Mouse (Mus musculus) lung, embryonic 15.5 days (tissue): ENCODE data around the gene Ms4a4c. TPM values are rescaled to one million over a fixed set of nuclear protein-coding genes. Genes with fewer than 3 reads are reported as not detected.
"Not testable (repeated sequence)": the region's sequence is repeated elsewhere in the genome, so short reads cannot be mapped to it uniquely, and the experiment has no call there.

Experiments used
- ATAC-seq: fragments of 200-750 bp; cut with Nextera tagmentation; 2 replicates; pipeline ENCODE4 v1.8.0; 2017; ENCODE audit warnings: moderate number of reproducible peaks, borderline replicate concordance; ENCODE audit not compliant: low FRiP score, low TSS enrichment; ENCODE audit errors: extremely low read depth
- H3K27ac ChIP-seq: fragments of 300-500 bp; sonication (generic); 2 replicates; pipeline ENCODE4 v1.5.1; 2015; ENCODE audit warnings: moderate library complexity, mild to moderate bottlenecking, inconsistent platforms
- H3K27me3 ChIP-seq: fragments of 300-500 bp; sonication (generic); 2 replicates; pipeline ENCODE4 v1.6.1; 2015; ENCODE audit warnings: inconsistent platforms
- H3K36me3 ChIP-seq: fragments of 300-500 bp; sonication (generic); 2 replicates; pipeline ENCODE4 v1.6.1; 2015; ENCODE audit warnings: inconsistent platforms
- H3K4me1 ChIP-seq: fragments of 300-500 bp; sonication (generic); 2 replicates; pipeline ENCODE4 v1.6.1; 2015; ENCODE audit warnings: inconsistent platforms
- H3K4me2 ChIP-seq: fragments of 300-500 bp; sonication (generic); 2 replicates; pipeline ENCODE4 v1.6.1; 2015; ENCODE audit warnings: inconsistent platforms, mild to moderate bottlenecking, moderate library complexity
- H3K4me3 ChIP-seq: fragments of 300-500 bp; sonication (generic); 2 replicates; pipeline ENCODE4 v1.5.1; 2015; ENCODE audit warnings: mild to moderate bottlenecking, inconsistent platforms
- H3K9ac ChIP-seq: fragments of 300-500 bp; sonication (generic); 2 replicates; pipeline ENCODE4 v1.6.1; 2015; ENCODE audit warnings: inconsistent platforms
- H3K9me3 ChIP-seq: fragments of 300-500 bp; sonication (generic); 2 replicates; pipeline ENCODE4 v1.6.1; 2016; ENCODE audit warnings: inconsistent platforms
- WGBS: fragments of 180-500 bp; shearing (Covaris S2); methylation state at CpG from one replicate; pipeline ENCODE4 v1.1.7; 2015; 5-methylcytosine and 5-hydroxymethylcytosine counted together
- polyA plus RNA-seq: library from polyadenylated mRNA; unstranded; fragments of >200 nt; fragmentation: Nextera tagmentation; extraction: Ambion mirVana; gene quantifications from 2 replicates; pipeline ENCODE4 v1.2.1, GENCODE M21; 2015

The Ms4a4c gene
- polyA plus RNA-seq, 1 experiment from 2014 or later: 1.2 TPM

DNA sequence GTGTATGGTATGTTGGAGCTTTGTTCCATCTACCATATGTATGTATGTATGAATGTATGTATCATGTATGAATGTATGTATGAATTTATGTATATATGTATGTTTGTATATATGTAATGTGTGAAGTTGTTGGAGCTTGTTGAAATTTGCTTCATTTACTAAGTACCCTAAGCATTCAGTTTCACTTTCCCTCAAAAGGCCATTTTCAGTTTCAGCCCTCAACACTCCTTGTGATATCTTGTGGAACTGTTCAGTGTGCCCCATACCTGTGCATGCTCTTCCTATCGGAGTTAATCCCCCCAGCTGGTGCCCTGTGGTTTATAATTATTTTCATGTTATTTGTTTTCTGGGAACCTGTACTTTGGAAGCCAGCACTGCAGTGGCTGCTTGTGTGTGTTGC lies 4.0 kb downstream of the Ms4a4c start:
- Histone ChIP-seq H3K9ac (no peak overlapping the region), H3K4me1 (no peaks in the 10 kb centered on the region), H3K27me3 (no peaks in the 10 kb centered on the region), H3K9me3 (no peaks in the 10 kb centered on the region), H3K27ac (no peak overlapping the region), H3K36me3 (no peaks in the 10 kb centered on the region), H3K4me3 (no peak overlapping the region), H3K4me2 (no peak overlapping the region)
- 80% methylated on average over 1 of the region's 1 CpGs for WGBS
- ATAC-seq: no peak

- H3K36me3 ChIP-seq: no peaks in the 10 kb centered on the region
- H3K4me1 ChIP-seq: no peaks in the 10 kb centered on the region
- WGBS: 83% methylated on average over 1 of the region's 1 CpGs
- H3K27ac ChIP-seq: no peak overlapping the region
- ATAC-seq: no peak
- no peak overlapping the region for H3K4me2 ChIP-seq
- H3K9me3 ChIP-seq: no peaks in the 10 kb centered on the region
- H3K9ac ChIP-seq: no peak overlapping the region
- no peak overlapping the region for H3K4me3 ChIP-seq
- H3K27me3 ChIP-seq: no peaks in the 10 kb centered on the region
Observed at GRCm38 (mm10) chr19:11411640-11412039, 7.1 kb downstream of the Ms4a4c start.

- Histone ChIP-seq H3K4me2 (no peak overlapping the region), H3K4me3 (no peak overlapping the region), H3K27me3 (no peaks in the 10 kb centered on the region), H3K36me3 (no peaks in the 10 kb centered on the region), H3K9ac (no peak overlapping the region), H3K4me1 (no peaks in the 10 kb centered on the region), H3K9me3 (no peaks in the 10 kb centered on the region), H3K27ac (no peak overlapping the region)
- 89% methylated on average over 1 of the region's 1 CpGs for WGBS
- no peak for ATAC-seq
Observed at GRCm38 (mm10) chr19:11414084-11414483, 9.5 kb downstream of the Ms4a4c start.

- ATAC-seq: no peak
- Histone ChIP-seq H3K9ac (no peak overlapping the region), H3K27ac (no peak overlapping the region), H3K4me1 (no peaks in the 10 kb centered on the region), H3K4me3 (no peak overlapping the region), H3K36me3 (no peaks in the 10 kb centered on the region), H3K4me2 (no peak overlapping the region), H3K9me3 (no peaks in the 10 kb centered on the region), H3K27me3 (no peaks in the 10 kb centered on the region)
- 50% methylated on average over 3 of the region's 3 CpGs for WGBS
Observed at GRCm38 (mm10) chr19:11415581-11415980, 11.0 kb downstream of the Ms4a4c start.

GRCm38 (mm10) chr19:11418865-11419264 lies 14.3 kb downstream of the Ms4a4c start:
- H3K4me1 ChIP-seq, H3K9me3 ChIP-seq, H3K36me3 ChIP-seq, H3K27ac ChIP-seq, H3K4me2 ChIP-seq, H3K27me3 ChIP-seq, ATAC-seq, H3K9ac ChIP-seq, H3K4me3 ChIP-seq: not testable (repeated sequence)
- WGBS: 84% methylated on average over 3 of the region's 3 CpGs

DNA sequence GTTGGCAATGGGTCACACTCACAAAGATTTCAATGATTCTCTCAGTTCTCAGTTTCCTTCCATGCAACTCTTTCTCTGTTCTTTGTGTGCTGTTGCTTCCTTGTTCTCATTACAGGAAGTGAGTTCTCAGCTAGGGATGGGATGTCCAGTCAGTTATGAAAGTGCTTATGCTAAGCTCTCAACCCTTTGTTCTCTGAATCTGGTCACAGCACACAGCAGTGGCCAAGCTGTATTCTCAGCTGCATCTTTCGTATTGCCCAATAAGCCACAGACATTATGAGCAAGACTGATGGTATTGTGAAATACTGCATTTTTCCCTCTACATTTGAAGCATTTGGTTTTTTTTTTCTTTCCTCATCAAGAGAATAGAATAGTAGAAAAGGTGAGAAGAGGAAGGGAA lies 26.6 kb downstream of the Ms4a4c start:
- H3K27me3 ChIP-seq, H3K9ac ChIP-seq, H3K9me3 ChIP-seq, ATAC-seq, H3K27ac ChIP-seq, H3K4me2 ChIP-seq, H3K36me3 ChIP-seq, H3K4me1 ChIP-seq, H3K4me3 ChIP-seq: not testable (repeated sequence)
- 68% methylated on average over 1 of the region's 1 CpGs for WGBS

DNA sequence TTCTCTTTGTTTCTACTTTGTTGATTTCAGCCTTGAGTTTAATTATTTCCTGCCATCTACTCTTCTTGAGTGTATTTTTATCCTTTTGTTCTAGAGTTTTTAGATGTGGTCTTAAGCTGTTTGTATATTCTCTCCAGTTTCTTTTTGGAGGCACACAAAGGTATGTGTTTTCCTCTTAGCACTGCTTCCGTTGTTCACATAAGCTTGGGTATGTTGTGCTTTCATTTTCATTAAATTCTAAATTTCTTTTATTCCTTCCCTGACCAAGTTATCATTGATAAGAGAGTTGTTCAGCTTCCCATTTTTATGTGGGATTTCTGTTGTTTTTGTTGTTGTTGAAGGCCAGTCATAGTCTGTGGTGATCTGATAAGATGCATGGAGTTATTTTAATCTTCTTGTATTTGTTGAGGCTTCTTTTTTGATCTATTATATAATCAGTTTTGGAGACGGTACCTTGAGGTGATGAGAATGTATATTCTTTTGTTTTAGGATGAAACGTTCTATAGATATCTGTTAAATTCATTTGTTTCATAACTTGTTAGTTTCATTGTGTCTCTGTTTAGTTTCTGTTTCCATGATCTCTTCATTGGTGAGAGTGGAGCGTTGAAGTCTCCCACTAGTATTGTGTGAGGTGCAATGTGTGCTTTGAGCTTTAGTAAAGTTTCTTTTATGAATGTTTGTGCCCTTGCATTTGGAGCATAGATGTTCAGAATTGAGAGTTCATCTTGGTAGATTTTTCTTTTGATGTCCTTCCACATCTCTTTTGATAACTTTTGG lies 30.7 kb downstream of the Ms4a4c start:
- Histone ChIP-seq H3K27me3 (no peaks in the 10 kb centered on the region), H3K9me3 (no peaks in the 10 kb centered on the region), H3K4me2 (no peak overlapping the region), H3K9ac (no peak overlapping the region), H3K4me3 (no peak overlapping the region), H3K4me1 (no peaks in the 10 kb centered on the region), H3K36me3 (no peaks in the 10 kb centered on the region), H3K27ac (no peak overlapping the region)
- no peak for ATAC-seq
- 81% methylated on average over 4 of the region's 4 CpGs for WGBS

- Histone ChIP-seq H3K27me3 (no peaks in the 10 kb centered on the region), H3K4me1 (no peaks in the 10 kb centered on the region), H3K9me3 (no peaks in the 10 kb centered on the region), H3K4me3 (no peak within 1 kb of the TSS), H3K9ac (no peak within 1 kb of the TSS), H3K36me3 (no peaks in the 10 kb centered on the region), H3K4me2 (no peak within 1 kb of the TSS), H3K27ac (no peak within 1 kb of the TSS)
- no peak for ATAC-seq
Observed at GRCm38 (mm10) chr19:11443338-11443737, 38.8 kb downstream of the Ms4a4c start, which contains the start of gene Ms4a4b. Ms4a4b (plus strand) TSS chr19:11443553.

DNA sequence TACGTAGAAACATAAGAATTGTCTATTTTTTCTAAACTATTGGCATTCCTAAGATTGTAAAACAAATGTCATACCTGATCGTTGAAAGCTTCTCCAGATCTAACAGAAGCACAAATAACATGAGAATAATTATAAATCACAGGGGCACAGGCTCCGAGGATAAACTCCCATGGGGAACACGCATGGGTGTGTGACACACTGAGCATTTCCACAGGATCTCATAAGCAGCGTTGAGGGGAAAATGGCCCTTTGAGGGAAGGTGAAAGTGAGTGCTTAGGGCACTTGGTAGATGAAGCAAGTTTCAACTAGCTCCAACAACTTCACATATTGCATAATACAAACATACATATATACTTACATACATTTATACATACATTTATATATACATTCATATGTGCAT lies 39.4 kb downstream of the Ms4a4c start:
- no peaks in the 10 kb centered on the region for H3K36me3 ChIP-seq
- no peak for ATAC-seq
- no peaks in the 10 kb centered on the region for H3K27me3 ChIP-seq
- no peaks in the 10 kb centered on the region for H3K9me3 ChIP-seq
- no peak overlapping the region for H3K27ac ChIP-seq
- no peak overlapping the region for H3K9ac ChIP-seq
- 78% methylated on average over 5 of the region's 5 CpGs for WGBS
- H3K4me1 ChIP-seq: no peaks in the 10 kb centered on the region
- H3K4me2 ChIP-seq: no peak overlapping the region
- H3K4me3 ChIP-seq: no peak overlapping the region

GRCm38 (mm10) chr19:11447238-11447637 lies 42.7 kb downstream of the Ms4a4c start:
- no peaks in the 10 kb centered on the region for H3K4me1 ChIP-seq
- H3K27ac ChIP-seq: no peak overlapping the region
- H3K4me2 ChIP-seq: no peak overlapping the region
- no peak for ATAC-seq
- H3K27me3 ChIP-seq: no peaks in the 10 kb centered on the region
- H3K9me3 ChIP-seq: no peaks in the 10 kb centered on the region
- 85% methylated on average over 2 of the region's 2 CpGs for WGBS
- H3K4me3 ChIP-seq: no peak overlapping the region
- no peaks in the 10 kb centered on the region for H3K36me3 ChIP-seq
- no peak overlapping the region for H3K9ac ChIP-seq

DNA sequence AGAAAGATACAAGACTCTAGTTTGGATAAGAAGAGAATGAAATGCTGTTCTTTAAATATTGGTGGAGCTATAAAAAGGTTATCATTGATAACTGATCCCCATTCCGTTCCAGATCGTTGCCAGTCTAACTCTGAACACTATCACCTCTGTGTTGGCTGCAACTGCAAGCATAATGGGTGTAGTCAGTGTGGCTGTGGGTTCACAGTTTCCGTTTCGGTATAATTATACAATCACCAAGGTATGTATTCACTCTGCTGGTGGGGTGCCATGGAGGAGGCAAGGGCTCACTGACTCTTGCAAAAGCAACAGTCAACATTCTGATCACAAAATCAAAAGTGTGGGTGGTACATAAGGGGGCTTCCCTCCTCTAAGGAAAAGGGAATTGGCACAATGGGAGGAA lies 54.5 kb downstream of the Ms4a4c start:
- ATAC-seq: not testable (repeated sequence)

GRCm38 (mm10) chr19:11464795-11465194 lies 60.2 kb downstream of the Ms4a4c start:
- H3K4me3 ChIP-seq, H3K36me3 ChIP-seq, H3K27ac ChIP-seq, ATAC-seq, H3K27me3 ChIP-seq, H3K9me3 ChIP-seq, H3K4me1 ChIP-seq, H3K9ac ChIP-seq, H3K4me2 ChIP-seq: not testable (repeated sequence)
- WGBS: 8% methylated on average over 1 of the region's 1 CpGs

More for the DNA sequence above, 54.5 kb downstream of the Ms4a4c start:
- WGBS: 78% methylated on average over 4 of the region's 4 CpGs
- not testable (repeated sequence) for H3K27ac ChIP-seq, H3K4me2 ChIP-seq, H3K9me3 ChIP-seq, H3K9ac ChIP-seq, H3K4me3 ChIP-seq, H3K4me1 ChIP-seq, H3K36me3 ChIP-seq, H3K27me3 ChIP-seq

- H3K4me1 ChIP-seq: no peaks in the 10 kb centered on the region
- no peaks in the 10 kb centered on the region for H3K36me3 ChIP-seq
- H3K9ac ChIP-seq: no peak overlapping the region
- 24% methylated on average over 5 of the region's 5 CpGs for WGBS
- no peaks in the 10 kb centered on the region for H3K9me3 ChIP-seq
- no peak overlapping the region for H3K4me2 ChIP-seq
- ATAC-seq: no peak
- H3K4me3 ChIP-seq: no peak overlapping the region
- no peak overlapping the region for H3K27ac ChIP-seq
- no peaks in the 10 kb centered on the region for H3K27me3 ChIP-seq
Observed at GRCm38 (mm10) chr19:11466471-11466870, 61.9 kb downstream of the Ms4a4c start.
